In genomic region chr17:15748022-15748421, GRCm38 (mm10) we compare ENCODE assay signal across 30 mouse cellular contexts. TPM values are rescaled to one million over a fixed set of nuclear protein-coding genes. Genes with fewer than 3 reads are reported as not detected.
DNase-seq lines count a peak whose midpoint lies in the region; ATAC-seq lines count a peak whose summit lies in the region.
"Had no signal": no experiment of that assay in that cellular context is flagged by ENCODE, and none has a peak within 500 bp of the region (broad histone marks: within the 10 kb centered on the region; RNA-seq: fewer than 3 reads in every experiment).

No protein-coding gene starts in this region.

- WGBS in stomach, embryonic 14.5 days, result 88% methylated on average over 6 of the region's 6 CpGs
- WGBS in intestine, embryonic 16.5 days, result 92% methylated on average over 6 of the region's 6 CpGs

- no peak overlapping the region for H3K4me3 ChIP-seq in stomach, embryonic 14.5 days (ENCODE audit: low read depth, low read length)
- no peak overlapping the region for H3K4me3 ChIP-seq in intestine, embryonic 16.5 days (ENCODE audit: low read length)
- H3K4me3 ChIP-seq: embryonic facial prominence, embryonic 13.5 days; embryonic facial prominence, embryonic 15.5 days; erythroblast, embryonic 14.5 days; forebrain, embryonic 10.5 days; forebrain, embryonic 12.5 days had no signal

- ATAC-seq in stomach, embryonic 14.5 days (ENCODE audit: insufficient number of reproducible peaks, insufficient read depth, low FRiP score, low read depth), result peak; percentile 56; the same call in 1 of the 2 replicates
- no peak for ATAC-seq in intestine, embryonic 16.5 days
- ATAC-seq: activated CD4-positive, CD25-positive, alpha-beta regulatory T cell, adult 4 months; CD4-positive, CD25-positive, alpha-beta regulatory T cell, adult 4 months; forebrain, embryonic 14.5 days; forebrain, embryonic 16.5 days; Patski had no signal

- DNase-seq in heart, adult 11 months, result peak; percentile 39
- no peak for DNase-seq in heart, adult 9 months (ENCODE audit: low spot score in 2 of 2)
- peak; percentile 71 for DNase-seq in R1 (ENCODE audit: low read depth, low spot score)
- no peak for DNase-seq in adrenal gland, adult (ENCODE audit: inconsistent age in 2 of 2, low spot score in 1 of 2)
- DNase-seq in spleen, postnatal 10 days (ENCODE audit: low spot score in 2 of 2), result no peak
- DNase-seq: adrenal gland, adult 2 months; adrenal gland, postnatal 10 days; adrenal gland, postnatal 25 days; B cell, adult 2 months; cerebellum, adult 11 months; cerebellum, adult 18-20 months; cerebellum, adult 8-10 months; cerebellum, adult 9-11 months; cerebellum, postnatal 14 days; cerebellum, postnatal 36 days; embryo, embryonic 11 days had no signal

- H3K4me1 ChIP-seq in stomach, embryonic 14.5 days (ENCODE audit: control insufficient read depth, insufficient read depth, low read length), result no peaks in the 10 kb centered on the region
- H3K4me1 ChIP-seq in intestine, embryonic 16.5 days (ENCODE audit: control insufficient read depth, insufficient read depth, low read length), result no peaks in the 10 kb centered on the region
- H3K4me1 ChIP-seq: embryonic facial prominence, embryonic 13.5 days; embryonic facial prominence, embryonic 15.5 days; forebrain, embryonic 10.5 days; forebrain, embryonic 12.5 days had no signal

- H3K27me3 ChIP-seq in stomach, embryonic 14.5 days (ENCODE audit: control insufficient read depth, insufficient read depth, low read length), result no peaks in the 10 kb centered on the region
- no peaks in the 10 kb centered on the region for H3K27me3 ChIP-seq in intestine, embryonic 16.5 days (replicated peaks; ENCODE audit: control insufficient read depth, insufficient read depth, low read length)
- H3K27me3 ChIP-seq: CH12.LX; embryonic facial prominence, embryonic 13.5 days; embryonic facial prominence, embryonic 15.5 days; forebrain, embryonic 12.5 days; Patski had no signal

- H3K27ac ChIP-seq in stomach, embryonic 14.5 days (ENCODE audit: low read length), result no peak overlapping the region
- no peak overlapping the region for H3K27ac ChIP-seq in intestine, embryonic 16.5 days (ENCODE audit: low read length)
- H3K27ac ChIP-seq: embryonic facial prominence, embryonic 13.5 days; embryonic facial prominence, embryonic 15.5 days; forebrain, embryonic 10.5 days; forebrain, embryonic 12.5 days had no signal

- H3K9me3 ChIP-seq in stomach, embryonic 14.5 days (ENCODE audit: control insufficient read depth, low read depth, low read length), result no peaks in the 10 kb centered on the region
- no peaks in the 10 kb centered on the region for H3K9me3 ChIP-seq in intestine, embryonic 16.5 days (ENCODE audit: control insufficient read depth, low read length)
- H3K9me3 ChIP-seq: embryonic facial prominence, embryonic 13.5 days; embryonic facial prominence, embryonic 15.5 days; forebrain, embryonic 10.5 days; forebrain, embryonic 12.5 days; G1E had no signal

- no peak overlapping the region for H3K4me2 ChIP-seq in stomach, embryonic 14.5 days (replicated peaks; ENCODE audit: low read depth, low read length)
- no peak overlapping the region for H3K4me2 ChIP-seq in intestine, embryonic 16.5 days (ENCODE audit: low read depth, low read length)
- H3K4me2 ChIP-seq: embryonic facial prominence, embryonic 13.5 days; embryonic facial prominence, embryonic 15.5 days; forebrain, embryonic 12.5 days had no signal

- H3K9ac ChIP-seq in stomach, embryonic 14.5 days (replicated peaks; ENCODE audit: low read depth, low read length), result no peak overlapping the region
- H3K9ac ChIP-seq in intestine, embryonic 16.5 days (ENCODE audit: low read depth, low read length), result no peak overlapping the region
- H3K9ac ChIP-seq: embryonic facial prominence, embryonic 13.5 days; embryonic facial prominence, embryonic 15.5 days; forebrain, embryonic 12.5 days had no signal

- peaks cover 59% of the 10 kb centered on the region for H3K36me3 ChIP-seq in stomach, embryonic 14.5 days (ENCODE audit: control insufficient read depth, insufficient read depth, low read length)
- peaks cover 10% of the 10 kb centered on the region for H3K36me3 ChIP-seq in intestine, embryonic 16.5 days (ENCODE audit: control insufficient read depth, insufficient read depth, low read length)

RNA-seq across cellular contexts. Expression of gene Chd1, which starts 43.3 kb away (rescaled TPM):
- 35.7 and 39.5 TPM in 2 replicates for polyA plus RNA-seq in stomach, embryonic 14.5 days (2014; fragmentation: Nextera tagmentation; extraction: Ambion mirVana)
- polyA plus RNA-seq in intestine, embryonic 16.5 days (2015; fragmentation: Nextera tagmentation; extraction: Ambion mirVana), result 13.4 and 14.3 TPM in 2 replicates

Comparison
In these comparisons a context has a peak if more than half of its experiments do, and no peak if none do; other contexts are left out.
1. DNase-seq: peak in heart, adult 11 months (single experiment) and R1 (single experiment); none in heart, adult 9 months (0 of 2), adrenal gland, adult (0 of 2) and spleen, postnatal 10 days (0 of 2).